Comparison of ENCODE assay signal across 9 mouse cellular contexts in the genomic region with DNA sequence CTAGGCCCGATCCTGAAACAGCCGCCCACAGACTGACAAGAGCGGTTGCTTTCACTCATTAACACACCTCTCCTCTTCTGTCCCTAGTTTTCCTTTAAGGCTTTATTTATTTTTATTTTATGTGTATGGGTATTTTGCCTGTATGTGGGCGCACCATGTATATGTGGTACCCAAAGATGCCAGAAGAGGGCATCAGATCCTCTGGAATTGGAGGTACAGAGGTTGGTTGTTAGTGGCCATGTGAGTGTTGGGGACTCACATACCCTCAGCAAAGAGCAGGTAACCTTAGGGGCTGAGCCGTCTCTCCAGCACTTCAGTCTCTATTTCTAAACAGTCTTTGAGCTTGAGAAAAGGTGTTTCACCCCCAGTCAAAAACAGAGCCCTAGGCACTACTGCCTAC. TPM values are rescaled to one million over a fixed set of nuclear protein-coding genes. Genes with fewer than 3 reads are reported as not detected.
DNase-seq lines count a peak whose midpoint lies in the region; ATAC-seq and TF ChIP-seq lines count a peak whose summit lies in the region.
"Had no signal": no experiment of that assay in that cellular context is flagged by ENCODE, and none has a peak within 500 bp of the region (broad histone marks: within the 10 kb centered on the region; RNA-seq: fewer than 3 reads in every experiment).

No protein-coding gene starts in this region.

- no peak overlapping the region for H3K27ac ChIP-seq in left cerebral cortex, adult 2 months
- H3K27ac ChIP-seq: neural tube, embryonic 13.5 days had no signal

- peaks cover 85% of the 10 kb centered on the region for H3K36me3 ChIP-seq in G1E (replicated peaks)

- no peaks in the 10 kb centered on the region for H3K27me3 ChIP-seq in G1E (ENCODE audit: insufficient read depth, low read length)
- H3K27me3 ChIP-seq: neural tube, embryonic 13.5 days had no signal

- ATAC-seq in G1E (ENCODE audit: extremely low read depth, insufficient number of reproducible peaks, low FRiP score, poor library complexity, severe bottlenecking), result no peak

- H3K4me3 ChIP-seq in left cerebral cortex, adult 2 months, result no peak overlapping the region
- H3K4me3 ChIP-seq in G1E (ENCODE audit: low read depth, low read length), result no peak overlapping the region
- H3K4me3 ChIP-seq: neural tube, embryonic 13.5 days had no signal

- no peaks in the 10 kb centered on the region for H3K9me3 ChIP-seq in G1E (replicated peaks)
- H3K9me3 ChIP-seq: neural tube, embryonic 13.5 days had no signal

- peak; percentile 68 for TF ChIP-seq CTCF in left cerebral cortex, adult 2 months (IDR thresholded peaks at IDR 0.05)
- 0 out of 2 replicates have a peak, but pooled peaks have one; percentile 6 for TF ChIP-seq CTCF in G1E (IDR thresholded peaks at IDR 0.05; ENCODE audit: low read depth, low read length)

- peaks cover 41% of the 10 kb centered on the region for H3K4me1 ChIP-seq in G1E (ENCODE audit: insufficient read depth, low read depth, low read length)

- peak; percentile 61 to 64 for DNase-seq in cerebellum, adult 18-20 months
- no peak for DNase-seq in cerebellum, adult 11 months
- DNase-seq in left cerebral cortex, adult 2 months (ENCODE audit: extremely low spot score in 1 of 2, low spot score in 2 of 2), result peak; percentile 52 to 62
- no peak for DNase-seq in left cerebral cortex, adult 8-10 months (ENCODE audit: low spot score in 2 of 2)
- DNase-seq in G1E (ENCODE audit: low spot score), result no peak
- peak; percentile 60 to 66 for DNase-seq in kidney, postnatal 4 days
- no peak for DNase-seq in gastrocnemius, adult 8-10 months (ENCODE audit: low spot score in 2 of 2)
- DNase-seq in right cerebral cortex, postnatal 25 days, result no peak

- intact Hi-C loops in left cerebral cortex, adult 2 months (cut with DNase I), result no loop called here

RNA-seq across cellular contexts. Expression of a gene that starts 2.3 kb away (rescaled TPM):
- 10 to 100 TPM; 27.7 to 30.7 TPM for total RNA-seq in left cerebral cortex, adult 2 months (2021)
- total RNA-seq in left cerebral cortex, adult 8-10 months (2022), result 10 to 100 TPM; 28.4 to 33.9 (median 30.0) TPM
- total RNA-seq in G1E (2014; fragmentation: Nextera tagmentation) (6.4 and 26.3 TPM in 2 replicates), G1E (2017) (31.7 and 36.5 TPM in 2 replicates)
- 77.0 and 82.0 TPM in 2 replicates for polyA plus RNA-seq in G1E (2012)
- total RNA-seq in gastrocnemius, adult 8-10 months (2022), result 10 to 100 TPM; 57.2 to 67.4 (median 59.9) TPM

RNA-seq across cellular contexts. Expression of a gene that starts 7.4 kb away (rescaled TPM):
- total RNA-seq in left cerebral cortex, adult 2 months (2021), result 100 to 1,000 TPM; 165 TPM
- total RNA-seq in left cerebral cortex, adult 8-10 months (2022), result 100 to 1,000 TPM; 158 to 167 (median 165) TPM
- total RNA-seq in G1E (2014; fragmentation: Nextera tagmentation), result 95.3 and 110 TPM in 2 replicates
- total RNA-seq in G1E (2017), result 133 and 178 TPM in 2 replicates
- polyA plus RNA-seq in G1E (2012), result 187 and 274 TPM in 2 replicates
- total RNA-seq in gastrocnemius, adult 8-10 months (2022), result 10 to 100 TPM; 39.1 to 50.9 (median 40.7) TPM

RNA-seq across cellular contexts. Expression of a gene that starts 15.3 kb away (rescaled TPM):
- total RNA-seq in left cerebral cortex, adult 2 months (2021), result under 1 TPM in 1 of 2 experiments, not detected in 1; 0.52 TPM
- total RNA-seq in left cerebral cortex, adult 8-10 months (2022), result under 1 TPM; 0.37 to 0.78 (median 0.54) TPM
- total RNA-seq in G1E (2014; fragmentation: Nextera tagmentation), result not detected in 2 replicates
- 0.12 TPM in 1 of 2 replicates, not detected in the other for total RNA-seq in G1E (2017)
- not detected in 2 replicates for polyA plus RNA-seq in G1E (2012)
- not detected for total RNA-seq in gastrocnemius, adult 8-10 months (2022)

RNA-seq across cellular contexts. Expression of a gene that starts 15.8 kb away (rescaled TPM):
- total RNA-seq in left cerebral cortex, adult 2 months (2021), result 10 to 100 TPM; 43.1 to 47.7 TPM
- total RNA-seq in left cerebral cortex, adult 8-10 months (2022), result 10 to 100 TPM; 31.6 to 45.5 (median 38.1) TPM
- total RNA-seq in G1E (2014; fragmentation: Nextera tagmentation), result 3.4 and 4.0 TPM in 2 replicates
- 13.1 and 18.5 TPM in 2 replicates for total RNA-seq in G1E (2017)
- 4.6 and 6.7 TPM in 2 replicates for polyA plus RNA-seq in G1E (2012)
- 10 to 100 TPM; 41.4 to 51.9 (median 49.4) TPM for total RNA-seq in gastrocnemius, adult 8-10 months (2022)

RNA-seq across cellular contexts. Expression of a gene that starts 18.7 kb away (rescaled TPM):
- 100 to 1,000 TPM; 120 to 127 TPM for total RNA-seq in left cerebral cortex, adult 2 months (2021)
- 100 to 1,000 TPM in 3 of 4 experiments, 10 to 100 TPM in 1; 96.7 to 125 (median 111) TPM for total RNA-seq in left cerebral cortex, adult 8-10 months (2022)
- total RNA-seq in G1E (2014; fragmentation: Nextera tagmentation) (not detected in 2 replicates), G1E (2017) (0.33 TPM in 1 of 2 replicates, not detected in the other)
- polyA plus RNA-seq in G1E (2012), result 1.7 and 2.2 TPM in 2 replicates
- 10 to 100 TPM; 17.8 to 25.6 (median 22.5) TPM for total RNA-seq in gastrocnemius, adult 8-10 months (2022)

Comparison
In these comparisons a context has a peak if more than half of its experiments do, and no peak if none do; other contexts are left out.
1. DNase-seq: peak in cerebellum, adult 18-20 months (2 of 2), left cerebral cortex, adult 2 months (2 of 2) and kidney, postnatal 4 days (2 of 2); none in cerebellum, adult 11 months (single experiment), left cerebral cortex, adult 8-10 months (0 of 2), G1E (single experiment), gastrocnemius, adult 8-10 months (0 of 2) and right cerebral cortex, postnatal 25 days (single experiment).